Mouse (Mus musculus): ENCODE results near the gene Dhx35.

The Dhx35 gene

GRCm38 (mm10) chr2:158794494-158795004 lies at the start of gene Dhx35:
Dhx35 (plus strand) TSS chr2:158794807.
- peak; percentile 93 to 97 for DNase-seq (ENCODE audit: inconsistent age in 2 of 2, low spot score in 1 of 2)

- DNase-seq (ENCODE audit: inconsistent age in 2 of 2, low spot score in 1 of 2) = peak; percentile 26 to 73
Measured at GRCm38 (mm10) chr2:158745049-158745482, 49.5 kb upstream of the Dhx35 start.

GRCm38 (mm10) chr2:158746164-158746563 lies 48.4 kb upstream of the Dhx35 start:
- DNase-seq (ENCODE audit: inconsistent age in 2 of 2, low spot score in 1 of 2) = no peak

- no peak for DNase-seq (ENCODE audit: inconsistent age in 2 of 2, low spot score in 1 of 2)
Measured at GRCm38 (mm10) chr2:158749366-158749765, 45.2 kb upstream of the Dhx35 start.

- no peak for DNase-seq (ENCODE audit: inconsistent age in 2 of 2, low spot score in 1 of 2)
Measured at GRCm38 (mm10) chr2:158760231-158760630, 34.4 kb upstream of the Dhx35 start.

GRCm38 (mm10) chr2:158762339-158762738 lies 32.3 kb upstream of the Dhx35 start:
- no peak for DNase-seq (ENCODE audit: inconsistent age in 2 of 2, low spot score in 1 of 2)

- DNase-seq (ENCODE audit: inconsistent age in 2 of 2, low spot score in 1 of 2) = peak; percentile 95 to 97
Measured at GRCm38 (mm10) chr2:158767742-158768339, 26.8 kb upstream of the Dhx35 start, which contains the start of gene Fam83d. Fam83d (plus strand) TSS chr2:158768093.

- DNase-seq (ENCODE audit: inconsistent age in 2 of 2, low spot score in 1 of 2) = peak; percentile 16 to 63
Measured at GRCm38 (mm10) chr2:158768350-158768749, 26.3 kb upstream of the Dhx35 start.

- no peak for DNase-seq (ENCODE audit: inconsistent age in 2 of 2, low spot score in 1 of 2)
Measured at GRCm38 (mm10) chr2:158768771-158769170, 25.8 kb upstream of the Dhx35 start.

- DNase-seq (ENCODE audit: inconsistent age in 2 of 2, low spot score in 1 of 2) = no peak
Measured at GRCm38 (mm10) chr2:158770126-158770757, 24.4 kb upstream of the Dhx35 start.

- DNase-seq (ENCODE audit: inconsistent age in 2 of 2, low spot score in 1 of 2) = no peak
Measured at GRCm38 (mm10) chr2:158771066-158771763, 23.4 kb upstream of the Dhx35 start.

- no peak for DNase-seq (ENCODE audit: inconsistent age in 2 of 2, low spot score in 1 of 2)
Measured at GRCm38 (mm10) chr2:158772808-158773207, 21.8 kb upstream of the Dhx35 start.

- DNase-seq (ENCODE audit: inconsistent age in 2 of 2, low spot score in 1 of 2) = peak; percentile 23 to 74
Measured at GRCm38 (mm10) chr2:158774886-158775285, 19.7 kb upstream of the Dhx35 start.

- peak in 1 of 2 experiments; percentile 33 for DNase-seq (ENCODE audit: inconsistent age in 2 of 2, low spot score in 1 of 2)
Measured at GRCm38 (mm10) chr2:158776716-158777115, 17.9 kb upstream of the Dhx35 start.

- peak in 1 of 2 experiments; percentile 51 for DNase-seq (ENCODE audit: inconsistent age in 2 of 2, low spot score in 1 of 2)
Measured at GRCm38 (mm10) chr2:158777490-158777889, 17.1 kb upstream of the Dhx35 start.

GRCm38 (mm10) chr2:158778349-158778748 lies 16.3 kb upstream of the Dhx35 start:
- no peak for DNase-seq (ENCODE audit: inconsistent age in 2 of 2, low spot score in 1 of 2)

- DNase-seq (ENCODE audit: inconsistent age in 2 of 2, low spot score in 1 of 2) = no peak
Measured at GRCm38 (mm10) chr2:158781126-158781525, 13.5 kb upstream of the Dhx35 start.

GRCm38 (mm10) chr2:158786927-158787795 lies 7.4 kb upstream of the Dhx35 start:
- peak; percentile 17 to 48 for DNase-seq (ENCODE audit: inconsistent age in 2 of 2, low spot score in 1 of 2)

GRCm38 (mm10) chr2:158795043-158795442 lies 436 bp downstream of the Dhx35 start:
- DNase-seq (ENCODE audit: inconsistent age in 2 of 2, low spot score in 1 of 2) = no peak

GRCm38 (mm10) chr2:158795875-158796274 lies 1.3 kb downstream of the Dhx35 start:
- DNase-seq (ENCODE audit: inconsistent age in 2 of 2, low spot score in 1 of 2) = no peak

GRCm38 (mm10) chr2:158799328-158799727 lies 4.7 kb downstream of the Dhx35 start:
- DNase-seq (ENCODE audit: inconsistent age in 2 of 2, low spot score in 1 of 2) = no peak

All from adrenal gland, adult (tissue).